Mouse (Mus musculus): ENCODE measurements around the gene 6030468B19Rik. TPM values are rescaled to one million over a fixed set of nuclear protein-coding genes. Genes with fewer than 3 reads are reported as not detected.

The 6030468B19Rik gene
- polyA plus RNA-seq, 1 experiment from 2014 or later: 0.19 TPM

DNA sequence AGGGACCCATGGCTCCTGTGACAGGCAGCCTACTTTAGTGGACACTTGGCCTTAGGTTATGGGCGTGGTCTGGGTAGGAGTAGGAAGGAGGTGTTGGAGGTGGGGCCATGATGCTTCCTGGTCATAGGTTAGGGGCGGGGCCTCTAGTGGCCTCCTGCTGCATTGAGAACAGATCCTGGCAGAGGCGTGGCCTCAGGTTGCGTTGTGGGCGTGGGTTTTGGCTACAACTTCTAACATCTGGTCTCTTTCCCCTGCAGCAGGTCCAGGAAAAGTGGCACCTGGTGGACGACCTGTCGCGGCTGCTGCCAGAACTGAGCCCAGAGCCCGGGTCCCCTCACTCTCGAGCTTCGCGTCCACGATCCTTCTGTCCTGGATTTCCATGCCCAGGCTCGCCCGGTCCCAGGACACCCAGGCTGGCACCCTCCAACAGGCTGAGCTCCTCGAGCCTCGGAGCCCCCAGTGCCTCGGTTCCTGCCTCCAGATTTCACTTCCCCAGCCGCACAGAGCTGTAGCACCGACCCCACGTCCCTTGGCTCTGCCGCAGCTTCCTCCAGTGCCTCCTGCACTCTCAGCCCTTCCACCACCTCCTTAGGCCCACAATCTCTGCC lies 5.1 kb upstream of the 6030468B19Rik start:
- no peak overlapping the region for H3K27ac ChIP-seq (replicated peaks in 1 of 2; ENCODE audit: control insufficient read depth in 1 of 2, insufficient read depth in 1 of 2, low read depth in 2 of 2, low read length in 2 of 2)
- 9% methylated on average over 22 of the region's 22 CpGs for WGBS
- H3K9me3 ChIP-seq (ENCODE audit: control insufficient read depth, low read length): no peaks in the 10 kb centered on the region
- peak; percentile 67 for ATAC-seq (ENCODE audit: insufficient number of reproducible peaks, insufficient read depth, low FRiP score, low read depth)
- H3K4me1 ChIP-seq (ENCODE audit: control insufficient read depth in 2 of 2, insufficient read depth in 2 of 2, low read length in 2 of 2): peaks cover 5 to 10% of the 10 kb centered on the region in 2 experiments; a peak in 3 of 4 replicates
- H3K9ac ChIP-seq (ENCODE audit: low read length): no peak overlapping the region
- H3K4me2 ChIP-seq (ENCODE audit: low read length): peak overlapping the region; percentile 52
- H3K4me3 ChIP-seq (ENCODE audit: control insufficient read depth in 1 of 2, insufficient read depth in 1 of 2, low read depth in 1 of 2, low read length in 2 of 2): peak overlapping the region; percentile 22 to 24
- no peaks in the 10 kb centered on the region for H3K36me3 ChIP-seq (ENCODE audit: control insufficient read depth, insufficient read depth, low read length)
- H3K27me3 ChIP-seq (ENCODE audit: control insufficient read depth, insufficient read depth, low read length): peaks cover 5% of the 10 kb centered on the region; the same call in 1 of the 2 replicates

DNA sequence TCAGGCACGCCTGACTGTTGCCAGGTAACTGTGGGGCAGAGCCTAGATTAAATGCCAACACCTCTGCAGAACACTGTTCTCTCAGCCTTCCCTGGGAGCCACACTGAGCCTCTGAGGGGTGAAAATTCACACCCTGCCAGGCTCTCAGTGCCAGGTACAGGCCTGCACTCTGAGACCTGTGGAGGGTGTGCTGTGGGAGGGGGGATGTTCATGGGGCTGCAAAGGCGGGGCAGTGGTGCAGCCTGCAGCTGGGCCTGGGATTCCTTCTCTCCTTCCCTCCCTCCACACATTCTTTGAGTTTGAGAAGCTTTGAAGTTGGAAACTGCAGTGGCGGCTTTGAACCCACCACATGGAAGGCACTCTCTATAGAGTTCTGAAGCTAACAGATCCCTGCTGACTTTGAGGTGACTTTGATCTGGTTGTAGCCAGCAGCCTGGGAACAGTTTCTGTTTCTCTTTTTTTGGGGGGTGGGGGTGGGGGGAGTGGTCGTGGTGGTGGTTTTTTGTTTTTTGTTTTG lies 3.4 kb upstream of the 6030468B19Rik start:
- Histone ChIP-seq H3K36me3 (ENCODE audit: control insufficient read depth, insufficient read depth, low read length) (no peaks in the 10 kb centered on the region), H3K4me1 (ENCODE audit: control insufficient read depth in 2 of 2, insufficient read depth in 2 of 2, low read length in 2 of 2) (peaks cover 12 to 20% of the 10 kb centered on the region in 2 experiments), H3K27ac (replicated peaks in 1 of 2; ENCODE audit: control insufficient read depth in 1 of 2, insufficient read depth in 1 of 2, low read depth in 2 of 2, low read length in 2 of 2) (no peak overlapping the region), H3K27me3 (ENCODE audit: control insufficient read depth, insufficient read depth, low read length) (peaks cover 5% of the 10 kb centered on the region; the same call in 1 of the 2 replicates), H3K9me3 (ENCODE audit: control insufficient read depth, low read length) (no peaks in the 10 kb centered on the region), H3K9ac (ENCODE audit: low read length) (no peak overlapping the region), H3K4me2 (ENCODE audit: low read length) (no peak overlapping the region), H3K4me3 (ENCODE audit: control insufficient read depth in 1 of 2, insufficient read depth in 1 of 2, low read depth in 1 of 2, low read length in 2 of 2) (no peak overlapping the region)
- 63% methylated on average over 4 of the region's 4 CpGs for WGBS
- ATAC-seq (ENCODE audit: insufficient number of reproducible peaks, insufficient read depth, low FRiP score, low read depth): no peak

DNA sequence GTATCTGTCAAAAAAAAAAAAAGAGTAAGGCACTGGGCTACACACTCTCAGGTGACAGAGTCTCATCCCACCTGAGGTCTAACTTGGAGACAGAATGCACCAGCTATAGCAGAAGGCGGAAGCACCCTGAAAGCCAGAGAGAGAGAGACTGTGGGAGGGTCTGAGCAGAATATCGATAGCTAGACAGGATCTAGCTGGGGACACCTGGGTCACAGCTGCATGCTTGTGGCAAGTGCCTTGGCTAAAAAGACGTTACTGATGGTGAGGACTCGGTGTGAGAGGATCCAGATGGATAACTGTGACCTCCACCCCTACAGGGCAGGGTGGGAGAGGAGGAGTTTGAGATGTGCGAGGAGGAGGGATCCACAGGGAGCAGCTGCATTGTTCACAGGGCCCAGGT lies 506 bp upstream of the 6030468B19Rik start:
- Histone ChIP-seq H3K36me3 (ENCODE audit: control insufficient read depth, insufficient read depth, low read length) (no peaks in the 10 kb centered on the region), H3K27ac (replicated peaks in 1 of 2; ENCODE audit: control insufficient read depth in 1 of 2, insufficient read depth in 1 of 2, low read depth in 2 of 2, low read length in 2 of 2) (no peak overlapping the region), H3K4me2 (ENCODE audit: low read length) (no peak overlapping the region), H3K9ac (ENCODE audit: low read length) (no peak overlapping the region), H3K4me3 (ENCODE audit: control insufficient read depth in 1 of 2, insufficient read depth in 1 of 2, low read depth in 1 of 2, low read length in 2 of 2) (no peak overlapping the region), H3K4me1 (ENCODE audit: control insufficient read depth in 2 of 2, insufficient read depth in 2 of 2, low read length in 2 of 2) (peaks cover 13% of the 10 kb centered on the region in 2 experiments), H3K27me3 (ENCODE audit: control insufficient read depth, insufficient read depth, low read length) (no peaks in the 10 kb centered on the region), H3K9me3 (ENCODE audit: control insufficient read depth, low read length) (no peaks in the 10 kb centered on the region)
- 50% methylated on average over 5 of the region's 5 CpGs for WGBS
- no peak for ATAC-seq (ENCODE audit: insufficient number of reproducible peaks, insufficient read depth, low FRiP score, low read depth)

DNA sequence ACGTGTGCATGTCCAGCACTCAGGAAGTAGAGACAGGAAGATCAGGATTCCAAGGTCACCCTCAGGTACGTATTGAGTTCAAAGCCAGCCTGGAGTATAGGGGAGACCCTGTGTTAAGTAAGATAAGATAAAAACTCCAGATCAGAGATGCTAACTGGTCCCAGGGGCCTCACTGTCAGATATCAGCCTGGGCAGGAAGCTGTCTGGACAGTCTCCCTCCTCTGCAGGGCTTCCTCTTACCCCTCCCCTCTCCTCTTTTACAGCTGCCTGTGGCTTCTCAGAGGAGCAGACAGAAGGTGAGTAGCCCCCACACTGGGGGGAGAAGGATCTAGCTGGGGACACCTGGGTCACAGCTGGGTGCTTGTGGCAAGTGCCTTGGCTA lies 691 bp downstream of the 6030468B19Rik start:
- H3K9me3 ChIP-seq (ENCODE audit: control insufficient read depth, low read length): no peaks in the 10 kb centered on the region
- H3K27me3 ChIP-seq (ENCODE audit: control insufficient read depth, insufficient read depth, low read length): no peaks in the 10 kb centered on the region
- H3K4me2 ChIP-seq (ENCODE audit: low read length): no peak overlapping the region
- H3K4me3 ChIP-seq (ENCODE audit: control insufficient read depth in 1 of 2, insufficient read depth in 1 of 2, low read depth in 1 of 2, low read length in 2 of 2): no peak overlapping the region
- no peak overlapping the region for H3K9ac ChIP-seq (ENCODE audit: low read length)
- H3K36me3 ChIP-seq (ENCODE audit: control insufficient read depth, insufficient read depth, low read length): no peaks in the 10 kb centered on the region
- H3K4me1 ChIP-seq (ENCODE audit: control insufficient read depth in 2 of 2, insufficient read depth in 2 of 2, low read length in 2 of 2): peaks cover 7 to 11% of the 10 kb centered on the region in 2 experiments; a peak in 3 of 4 replicates
- H3K27ac ChIP-seq (replicated peaks in 1 of 2; ENCODE audit: control insufficient read depth in 1 of 2, insufficient read depth in 1 of 2, low read depth in 2 of 2, low read length in 2 of 2): no peak overlapping the region
- no peak for ATAC-seq (ENCODE audit: insufficient number of reproducible peaks, insufficient read depth, low FRiP score, low read depth)
- 8% methylated on average over 2 of the region's 2 CpGs for WGBS

DNA sequence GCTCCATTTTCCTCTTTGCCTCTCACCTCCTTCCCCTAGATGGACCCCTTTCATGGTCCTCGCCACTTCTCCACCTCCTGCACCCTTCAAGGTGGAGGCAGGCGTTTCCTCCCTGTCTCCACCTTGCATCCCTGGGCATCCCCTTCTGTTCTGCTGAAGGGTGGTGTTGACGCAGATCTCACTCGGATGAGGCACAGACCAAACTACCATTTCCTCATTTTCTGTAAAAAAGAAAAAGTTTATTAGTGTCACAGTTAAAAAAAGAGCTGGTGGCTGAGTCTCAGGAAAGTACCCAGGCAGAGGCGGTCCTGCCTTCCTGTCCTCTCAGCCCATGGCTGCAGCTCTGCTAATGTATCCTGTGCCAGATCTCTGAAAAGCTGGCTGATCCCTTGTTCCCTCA lies 1.7 kb downstream of the 6030468B19Rik start:
- Histone ChIP-seq H3K4me1 (ENCODE audit: control insufficient read depth in 2 of 2, insufficient read depth in 2 of 2, low read length in 2 of 2) (peaks cover 7 to 11% of the 10 kb centered on the region in 2 experiments; a peak in 3 of 4 replicates), H3K9ac (ENCODE audit: low read length) (no peak overlapping the region), H3K9me3 (ENCODE audit: control insufficient read depth, low read length) (no peaks in the 10 kb centered on the region), H3K27me3 (ENCODE audit: control insufficient read depth, insufficient read depth, low read length) (no peaks in the 10 kb centered on the region), H3K4me3 (ENCODE audit: control insufficient read depth in 1 of 2, insufficient read depth in 1 of 2, low read depth in 1 of 2, low read length in 2 of 2) (no peak overlapping the region), H3K27ac (replicated peaks in 1 of 2; ENCODE audit: control insufficient read depth in 1 of 2, insufficient read depth in 1 of 2, low read depth in 2 of 2, low read length in 2 of 2) (no peak overlapping the region), H3K4me2 (ENCODE audit: low read length) (no peak overlapping the region), H3K36me3 (ENCODE audit: control insufficient read depth, insufficient read depth, low read length) (no peaks in the 10 kb centered on the region)
- WGBS: 51% methylated on average over 5 of the region's 5 CpGs
- no peak for ATAC-seq (ENCODE audit: insufficient number of reproducible peaks, insufficient read depth, low FRiP score, low read depth)

DNA sequence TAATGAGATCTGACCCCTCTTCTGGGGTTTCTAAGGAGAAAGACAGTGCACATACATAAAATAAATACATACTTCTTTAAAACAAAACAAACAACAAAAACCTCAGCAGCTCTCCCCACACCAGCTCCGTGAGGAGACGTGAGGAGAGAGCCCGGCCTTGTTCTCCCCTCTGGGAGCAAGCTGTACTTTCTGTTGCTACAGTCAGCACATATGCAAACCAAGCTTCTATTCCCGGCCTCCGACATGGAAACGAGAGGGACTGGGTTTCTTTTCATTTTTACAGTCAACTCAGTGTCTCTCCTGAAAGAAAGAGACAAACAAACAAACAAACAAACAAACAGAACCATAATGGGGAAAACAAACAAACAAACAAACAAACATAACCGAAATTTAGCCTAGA lies 2.6 kb downstream of the 6030468B19Rik start:
- WGBS: 87% methylated on average over 7 of the region's 7 CpGs
- no peak for ATAC-seq (ENCODE audit: insufficient number of reproducible peaks, insufficient read depth, low FRiP score, low read depth)

DNA sequence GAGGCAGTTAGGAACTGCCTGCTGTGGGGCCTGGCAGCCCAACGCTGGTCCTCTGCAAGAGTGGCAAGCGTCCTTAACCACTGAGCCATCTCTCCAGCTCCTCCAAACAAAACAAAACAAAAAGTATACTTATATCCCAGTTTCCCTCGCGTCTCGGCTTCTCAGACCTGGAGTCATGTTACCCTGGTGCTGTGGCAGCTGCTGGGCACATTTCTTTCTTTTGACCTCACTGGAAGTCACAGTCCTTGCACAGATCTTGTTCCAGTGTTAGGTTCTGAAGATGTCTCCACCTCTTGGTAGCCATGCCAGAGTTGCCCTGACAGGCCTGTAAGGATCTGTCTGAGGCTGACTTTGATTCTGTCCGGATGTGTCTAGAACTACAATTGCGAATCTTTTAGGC lies 4.2 kb downstream of the 6030468B19Rik start:
- ATAC-seq (ENCODE audit: insufficient number of reproducible peaks, insufficient read depth, low FRiP score, low read depth): no peak
- no peak overlapping the region for H3K4me2 ChIP-seq (ENCODE audit: low read length)
- H3K4me3 ChIP-seq (ENCODE audit: control insufficient read depth in 1 of 2, insufficient read depth in 1 of 2, low read depth in 1 of 2, low read length in 2 of 2): no peak overlapping the region
- no peaks in the 10 kb centered on the region for H3K9me3 ChIP-seq (ENCODE audit: control insufficient read depth, low read length)
- no peak overlapping the region for H3K9ac ChIP-seq (ENCODE audit: low read length)
- WGBS: 80% methylated on average over 7 of the region's 7 CpGs
- no peaks in the 10 kb centered on the region for H3K36me3 ChIP-seq (ENCODE audit: control insufficient read depth, insufficient read depth, low read length)
- peaks cover 7 to 11% of the 10 kb centered on the region in 2 experiments; a peak in 3 of 4 replicates for H3K4me1 ChIP-seq (ENCODE audit: control insufficient read depth in 2 of 2, insufficient read depth in 2 of 2, low read length in 2 of 2)
- H3K27me3 ChIP-seq (ENCODE audit: control insufficient read depth, insufficient read depth, low read length): no peaks in the 10 kb centered on the region
- H3K27ac ChIP-seq (replicated peaks in 1 of 2; ENCODE audit: control insufficient read depth in 1 of 2, insufficient read depth in 1 of 2, low read depth in 2 of 2, low read length in 2 of 2): no peak overlapping the region

More for the DNA sequence above, 2.6 kb downstream of the 6030468B19Rik start:
- no peak overlapping the region for H3K4me3 ChIP-seq (ENCODE audit: control insufficient read depth in 1 of 2, insufficient read depth in 1 of 2, low read depth in 1 of 2, low read length in 2 of 2)
- no peaks in the 10 kb centered on the region for H3K36me3 ChIP-seq (ENCODE audit: control insufficient read depth, insufficient read depth, low read length)
- H3K27me3 ChIP-seq (ENCODE audit: control insufficient read depth, insufficient read depth, low read length): no peaks in the 10 kb centered on the region
- H3K4me1 ChIP-seq (ENCODE audit: control insufficient read depth in 2 of 2, insufficient read depth in 2 of 2, low read length in 2 of 2): peaks cover 7 to 11% of the 10 kb centered on the region in 2 experiments; a peak in 3 of 4 replicates
- no peak overlapping the region for H3K4me2 ChIP-seq (ENCODE audit: low read length)
- H3K27ac ChIP-seq (replicated peaks in 1 of 2; ENCODE audit: control insufficient read depth in 1 of 2, insufficient read depth in 1 of 2, low read depth in 2 of 2, low read length in 2 of 2): no peak overlapping the region
- no peak overlapping the region for H3K9ac ChIP-seq (ENCODE audit: low read length)
- H3K9me3 ChIP-seq (ENCODE audit: control insufficient read depth, low read length): no peaks in the 10 kb centered on the region

Data from heart, embryonic 14.5 days (tissue).